Mouse (Mus musculus) intestine, postnatal 0 days (tissue): ENCODE results near the gene Cant1. TPM values are rescaled to one million over a fixed set of nuclear protein-coding genes. Genes with fewer than 3 reads are reported as not detected.
A peak's percentile ranks its signal among the peaks of the same experiment; 100 is the strongest.

Source experiments
- ATAC-seq: fragments of 200-750 bp; cut with Nextera tagmentation; 2 replicates; pipeline ENCODE4 v1.8.0; 2017; ENCODE audit warnings: mild to moderate bottlenecking, moderate TSS enrichment, moderate library complexity
- H3K27ac ChIP-seq: fragments of 300-500 bp; sonication (generic); 2 replicates; pipeline ENCODE4 v1.5.1; 2014; ENCODE audit warnings: mild to moderate bottlenecking, low read depth, low read length, moderate library complexity
- H3K27me3 ChIP-seq: fragments of 300-500 bp; sonication (generic); replicated peaks from 2 replicates; pipeline ENCODE4 v1.6.1; 2014; ENCODE audit warnings: low read length, mixed read lengths; ENCODE audit not compliant: control insufficient read depth, insufficient read depth
- H3K36me3 ChIP-seq: fragments of 300-500 bp; sonication (generic); 2 replicates; pipeline ENCODE4 v1.6.1; 2014; ENCODE audit warnings: mild to moderate bottlenecking, moderate library complexity; ENCODE audit not compliant: control insufficient read depth, insufficient read depth
- H3K4me1 ChIP-seq: fragments of 300-500 bp; sonication (generic); replicated peaks from 2 replicates; pipeline ENCODE4 v1.6.1; 2014; ENCODE audit warnings: antibody characterized with exemption, low read length, mixed read lengths; ENCODE audit not compliant: control insufficient read depth, insufficient read depth
- H3K4me2 ChIP-seq: fragments of 300-500 bp; sonication (generic); replicated peaks from 2 replicates; pipeline ENCODE4 v1.6.1; 2014; ENCODE audit warnings: low read depth, mild to moderate bottlenecking, moderate library complexity
- H3K4me3 ChIP-seq: fragments of 300-500 bp; sonication (generic); 2 replicates; pipeline ENCODE4 v1.5.1; 2014; ENCODE audit warnings: low read depth, low read length
- H3K9ac ChIP-seq: fragments of 300-500 bp; sonication (generic); 2 replicates; pipeline ENCODE4 v1.6.1; 2014; ENCODE audit warnings: mild to moderate bottlenecking, low read depth, low read length
- H3K9me3 ChIP-seq: fragments of 300-500 bp; sonication (generic); 2 replicates; pipeline ENCODE4 v1.6.1; 2016; ENCODE audit warnings: mixed run types; ENCODE audit not compliant: control insufficient read depth
- CTCF ChIP-seq: sonication (generic); IDR thresholded peaks from 2 replicates; pipeline ENCODE4 v1.5.1; 2016; ENCODE audit warnings: low read depth, mild to moderate bottlenecking, control low read depth, antibody characterized with exemption, moderate library complexity
- WGBS: fragments of 180-500 bp; shearing (Covaris S2); extraction: QIAGEN DNeasy Blood & Tissue Kit; methylation state at CpG from one replicate; pipeline ENCODE4 v1.1.7; 2014; 5-methylcytosine and 5-hydroxymethylcytosine counted together
- polyA plus RNA-seq: library from polyadenylated mRNA; unstranded; fragments of >200 nt; fragmentation: Nextera tagmentation; extraction: Ambion mirVana; gene quantifications from 2 replicates; pipeline ENCODE4 v1.2.1, GENCODE M21; 2015

Cant1 gene
- polyA plus RNA-seq, 1 experiment from 2014 or later = 35.0 TPM

- H3K9me3 ChIP-seq = no peaks in the 10 kb centered on the region
- H3K9ac ChIP-seq = no peak overlapping the region; the same call in 1 of the 2 replicates
- no peak overlapping the region for H3K4me3 ChIP-seq
- no peak overlapping the region; the same call in 1 of the 2 replicates for H3K4me2 ChIP-seq
- TF ChIP-seq CTCF = peak; percentile 71
- no peaks in the 10 kb centered on the region for H3K27me3 ChIP-seq
- no peak for ATAC-seq
- H3K4me1 ChIP-seq = peaks cover 13% of the 10 kb centered on the region
- H3K27ac ChIP-seq = peak overlapping the region; percentile 74
- peaks cover 49% of the 10 kb centered on the region for H3K36me3 ChIP-seq
- WGBS = 48% methylated on average over 23 of the region's 23 CpGs
Measured at GRCm38 (mm10) chr11:118407318-118407910, 11.5 kb downstream of the Cant1 start.

GRCm38 (mm10) chr11:118406521-118406920, 12.4 kb downstream of the Cant1 start:
- 77% methylated on average over 5 of the region's 5 CpGs for WGBS
- H3K9me3 ChIP-seq = no peaks in the 10 kb centered on the region
- H3K4me2 ChIP-seq = no peak overlapping the region
- no peaks in the 10 kb centered on the region for H3K27me3 ChIP-seq
- peaks cover 13% of the 10 kb centered on the region for H3K4me1 ChIP-seq
- no peak overlapping the region for H3K4me3 ChIP-seq
- no peak for ATAC-seq
- H3K9ac ChIP-seq = no peak overlapping the region
- peaks cover 48% of the 10 kb centered on the region for H3K36me3 ChIP-seq
- H3K27ac ChIP-seq = no peak overlapping the region
- TF ChIP-seq CTCF = no peak

GRCm38 (mm10) chr11:118405311-118405710, 13.6 kb downstream of the Cant1 start:
- H3K9me3 ChIP-seq = no peaks in the 10 kb centered on the region
- no peak overlapping the region for H3K9ac ChIP-seq
- H3K27ac ChIP-seq = no peak overlapping the region
- no peak overlapping the region for H3K4me3 ChIP-seq
- no peaks in the 10 kb centered on the region for H3K27me3 ChIP-seq
- H3K4me1 ChIP-seq = peaks cover 9% of the 10 kb centered on the region
- ATAC-seq = no peak
- 95% methylated on average over 8 of the region's 8 CpGs for WGBS
- TF ChIP-seq CTCF = no peak
- no peak overlapping the region for H3K4me2 ChIP-seq
- H3K36me3 ChIP-seq = peaks cover 35% of the 10 kb centered on the region; the same call in 1 of the 2 replicates

GRCm38 (mm10) chr11:118403951-118404899, 14.7 kb downstream of the Cant1 start:
- Histone ChIP-seq H3K4me1 (peaks cover 18% of the 10 kb centered on the region), H3K4me2 (no peak overlapping the region), H3K9me3 (no peaks in the 10 kb centered on the region), H3K36me3 (peaks cover 32% of the 10 kb centered on the region; the same call in 1 of the 2 replicates), H3K27me3 (no peaks in the 10 kb centered on the region), H3K27ac (peak overlapping the region; percentile 41; the same call in 1 of the 2 replicates), H3K4me3 (no peak overlapping the region), H3K9ac (no peak overlapping the region)
- ATAC-seq = no peak
- WGBS = 84% methylated on average over 6 of the region's 6 CpGs
- TF ChIP-seq CTCF = no peak

GRCm38 (mm10) chr11:118403183-118403582, 15.7 kb downstream of the Cant1 start:
- Histone ChIP-seq H3K36me3 (peaks cover 37% of the 10 kb centered on the region), H3K4me2 (no peak overlapping the region), H3K27ac (peak overlapping the region; percentile 93; the same call in 1 of the 2 replicates), H3K4me1 (peaks cover 14% of the 10 kb centered on the region), H3K9me3 (no peaks in the 10 kb centered on the region), H3K4me3 (no peak overlapping the region), H3K27me3 (no peaks in the 10 kb centered on the region), H3K9ac (no peak overlapping the region)
- no peak for TF ChIP-seq CTCF
- no peak for ATAC-seq
- WGBS = 85% methylated on average over 2 of the region's 2 CpGs

GRCm38 (mm10) chr11:118401760-118402280, 17.1 kb downstream of the Cant1 start, which contains the start of gene Lgals3bp:
Lgals3bp (minus strand) TSS chr11:118402092.
- ATAC-seq = peak; percentile 87
- H3K9ac ChIP-seq = peak within 1 kb of the TSS; percentile 56
- 11% methylated on average over 7 of the region's 7 CpGs for WGBS

More at GRCm38 (mm10) chr11:118401760-118402280, 17.1 kb downstream of the Cant1 start, which contains the start of gene Lgals3bp:
- peak; percentile 71 for TF ChIP-seq CTCF
- H3K4me1 ChIP-seq = peaks cover 9% of the 10 kb centered on the region; the same call in 1 of the 2 replicates
- no peaks in the 10 kb centered on the region for H3K27me3 ChIP-seq
- peak within 1 kb of the TSS; percentile 44 for H3K4me3 ChIP-seq
- peak within 1 kb of the TSS; percentile 93 for H3K27ac ChIP-seq
- H3K36me3 ChIP-seq = peaks cover 38% of the 10 kb centered on the region
- H3K9me3 ChIP-seq = no peaks in the 10 kb centered on the region
- H3K4me2 ChIP-seq = peak within 1 kb of the TSS; percentile 84
